Mouse (Mus musculus): ENCODE measurements around the gene Sorcs3. TPM values are rescaled to one million over a fixed set of nuclear protein-coding genes. Genes with fewer than 3 reads are reported as not detected.

The Sorcs3 gene
- total RNA-seq, 2 experiments from 2014 or later: not detected

DNA sequence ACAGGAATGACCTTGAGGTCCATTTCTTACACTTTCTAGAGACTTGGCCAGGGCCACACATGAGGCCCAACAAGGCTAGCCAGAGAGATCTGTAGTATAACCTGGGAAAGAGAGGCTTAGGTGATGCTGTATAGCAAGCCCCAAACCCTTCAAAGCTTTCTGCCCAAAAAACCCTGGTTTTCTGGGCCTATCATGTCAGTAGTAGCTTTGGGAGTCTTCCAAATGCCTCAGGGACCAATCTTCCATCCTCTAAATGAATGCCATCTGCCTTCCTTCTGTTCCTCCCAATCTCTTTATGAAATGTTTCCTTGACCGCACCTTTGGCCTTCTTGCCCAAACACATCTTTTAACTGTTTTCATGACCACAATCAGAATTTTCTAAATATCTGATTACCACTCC, 474.1 kb downstream of the Sorcs3 start:
- DNase-seq: no peak
- intact Hi-C loops (cut with DNase I): no loop called here

DNA sequence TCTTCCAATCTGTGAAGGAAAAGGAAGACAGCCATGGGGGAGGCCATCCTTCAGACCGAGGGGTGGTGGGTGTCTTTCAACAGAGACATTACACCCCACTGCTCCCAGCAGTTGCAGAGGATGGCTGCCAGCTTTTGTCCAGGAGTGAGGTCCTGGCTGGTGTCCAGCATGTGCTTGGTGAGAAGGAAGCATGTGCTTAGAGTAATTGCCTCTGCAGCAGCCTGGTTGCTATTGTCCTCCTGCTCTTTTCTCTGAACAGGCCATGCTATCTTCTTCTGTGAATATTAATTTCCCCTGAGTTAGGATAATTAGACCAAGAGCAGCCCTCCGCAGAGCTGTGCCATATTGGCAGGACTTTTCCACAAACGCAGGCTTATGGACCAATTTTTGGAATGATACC, 476.7 kb downstream of the Sorcs3 start:
- DNase-seq: no peak
- intact Hi-C loops (cut with DNase I): no loop called here

DNA sequence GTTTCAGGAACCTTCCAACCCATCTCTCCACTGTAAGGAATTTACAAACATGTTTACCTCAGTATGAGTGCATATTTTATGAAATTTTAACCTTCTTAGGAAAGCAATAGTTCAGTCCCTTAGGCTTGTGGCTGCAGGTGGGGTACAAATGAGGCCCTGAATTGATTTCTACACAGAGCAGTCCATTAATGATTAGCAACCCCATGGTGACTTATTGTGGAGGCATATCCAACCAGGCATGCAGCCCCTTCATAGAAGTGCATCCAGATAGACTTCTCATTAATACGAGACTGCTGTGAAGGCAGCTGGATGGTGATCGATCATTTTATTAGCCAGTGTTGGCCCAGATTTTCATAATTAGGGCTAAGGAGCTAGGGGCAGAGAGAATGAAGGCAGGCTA, 480.5 kb downstream of the Sorcs3 start:
- no peak for DNase-seq
- intact Hi-C loops (cut with DNase I): no loop called here

DNA sequence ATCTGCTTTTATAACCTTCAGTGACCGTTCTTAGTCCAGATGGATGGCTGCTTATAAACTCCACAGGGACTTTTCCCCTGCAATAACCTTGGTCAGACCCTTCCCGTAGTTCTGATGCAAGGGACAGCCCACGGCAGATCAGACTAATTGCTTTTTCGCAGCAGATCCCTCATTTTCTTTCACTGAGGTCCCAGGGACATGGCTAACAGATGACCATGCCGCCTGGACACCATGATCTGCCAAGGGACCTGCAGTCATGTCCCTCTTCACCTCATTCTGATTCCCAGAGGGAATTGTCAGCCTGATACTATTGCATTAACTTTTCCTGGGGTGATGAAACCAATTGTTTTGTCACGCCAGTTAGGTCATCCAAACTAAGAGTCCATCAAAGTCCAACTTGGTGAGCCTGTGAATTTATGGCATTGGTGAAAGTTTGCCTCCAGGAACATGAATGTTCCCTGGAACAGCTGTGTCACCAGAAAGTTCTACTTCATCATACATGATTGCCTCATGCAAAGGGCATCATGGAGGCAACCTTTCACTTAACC, 494.4 kb downstream of the Sorcs3 start:
- no peak for DNase-seq
- intact Hi-C loops (cut with DNase I): no loop called here

DNA sequence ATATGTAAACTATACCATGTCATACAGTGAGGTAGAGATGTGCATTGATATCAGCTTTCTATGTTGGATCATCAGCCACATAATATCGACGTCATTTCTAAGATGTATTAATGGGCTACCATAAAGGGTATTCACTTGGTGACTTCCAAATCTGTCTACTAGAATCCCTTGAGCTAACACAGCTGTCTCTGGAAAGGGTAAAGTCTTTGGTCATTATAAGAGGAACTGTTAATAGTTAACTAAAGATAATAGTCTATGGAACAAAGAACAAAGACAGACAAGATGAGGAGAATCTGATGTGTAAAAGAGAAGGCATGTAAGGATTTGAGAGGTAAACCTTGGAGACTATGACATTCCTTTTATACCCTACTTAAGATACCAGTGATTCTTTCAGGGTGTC, 497.9 kb downstream of the Sorcs3 start:
- no peak for DNase-seq
- intact Hi-C loops (cut with DNase I): no loop called here

DNA sequence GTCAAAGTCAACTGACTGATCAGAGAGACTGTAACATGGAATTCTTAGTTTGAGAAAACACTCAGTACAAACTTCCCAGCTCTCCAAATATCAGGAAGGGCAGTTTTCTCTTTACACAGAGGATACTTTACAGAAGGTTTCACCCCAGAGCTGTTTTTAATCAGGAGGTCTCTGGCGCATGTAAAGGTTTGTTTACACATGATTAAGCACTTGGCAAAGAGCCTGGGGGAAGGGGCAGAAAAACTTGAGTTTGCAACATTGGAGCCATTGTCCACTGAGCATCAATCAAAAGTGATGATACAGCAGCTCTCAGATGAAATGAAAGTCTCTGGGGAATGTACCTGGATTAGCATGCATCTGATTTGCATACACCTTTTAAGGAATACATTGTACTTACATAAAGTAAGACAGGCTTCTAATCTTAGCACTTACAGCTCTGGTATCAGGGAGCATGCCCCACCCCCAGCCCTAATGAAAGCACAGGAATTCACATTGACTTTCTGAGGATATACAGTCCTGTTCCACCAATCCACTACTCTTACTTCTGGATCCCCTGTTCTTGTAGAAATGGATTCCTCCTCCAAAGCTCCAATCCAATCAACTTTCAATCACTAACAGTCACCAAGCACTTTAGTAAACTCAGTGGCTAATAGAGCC, 500.6 kb downstream of the Sorcs3 start:
- DNase-seq: no peak
- intact Hi-C loops (cut with DNase I): no loop called here

DNA sequence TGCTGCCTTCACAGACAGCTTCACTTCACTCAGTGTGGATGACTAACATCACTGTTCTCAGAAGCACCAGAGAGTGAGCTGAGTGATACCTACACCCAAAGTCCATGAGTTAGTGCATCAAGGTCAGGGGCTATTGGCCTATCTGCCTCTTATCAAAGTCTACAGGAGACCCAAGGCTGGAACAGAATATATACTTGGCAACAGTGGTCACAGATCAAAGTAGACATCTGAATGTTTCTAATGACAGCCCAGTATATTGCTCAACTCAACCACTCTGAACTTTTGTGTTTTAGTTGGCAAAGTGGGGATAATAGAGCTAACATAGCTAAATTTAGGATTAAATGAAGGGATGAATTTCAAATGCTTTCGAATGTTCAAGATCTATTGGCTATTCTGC, 501.1 kb downstream of the Sorcs3 start:
- DNase-seq: no peak
- intact Hi-C loops (cut with DNase I): no loop called here

DNA sequence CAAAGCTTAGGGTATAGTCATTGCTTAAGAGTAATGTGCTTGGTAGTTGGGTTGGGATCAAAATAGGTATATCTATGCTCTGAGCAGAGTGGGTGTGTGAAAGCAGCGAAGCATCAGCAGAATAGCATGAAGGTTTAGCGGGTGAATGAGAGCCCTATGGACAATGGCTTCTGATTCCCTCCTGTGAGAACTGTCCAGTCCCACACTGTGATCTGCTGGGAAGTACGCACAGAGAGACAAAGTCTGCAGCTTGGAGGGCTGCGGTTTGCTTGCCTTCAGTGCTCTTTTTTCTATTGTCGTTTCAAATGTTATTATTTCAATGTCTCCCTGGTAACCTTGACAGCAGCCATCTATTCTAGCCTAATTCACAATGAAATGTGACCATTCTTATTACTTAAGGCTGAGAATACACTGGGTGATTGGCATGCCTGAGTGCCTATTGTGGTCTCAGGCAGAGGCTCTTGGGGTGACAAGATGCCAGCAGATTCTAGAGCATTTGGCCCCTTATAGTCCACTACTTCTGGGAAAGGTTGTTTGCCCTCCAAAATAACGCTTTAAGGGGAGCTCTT, 520.1 kb downstream of the Sorcs3 start:
- intact Hi-C loops (cut with DNase I): no loop called here

DNA sequence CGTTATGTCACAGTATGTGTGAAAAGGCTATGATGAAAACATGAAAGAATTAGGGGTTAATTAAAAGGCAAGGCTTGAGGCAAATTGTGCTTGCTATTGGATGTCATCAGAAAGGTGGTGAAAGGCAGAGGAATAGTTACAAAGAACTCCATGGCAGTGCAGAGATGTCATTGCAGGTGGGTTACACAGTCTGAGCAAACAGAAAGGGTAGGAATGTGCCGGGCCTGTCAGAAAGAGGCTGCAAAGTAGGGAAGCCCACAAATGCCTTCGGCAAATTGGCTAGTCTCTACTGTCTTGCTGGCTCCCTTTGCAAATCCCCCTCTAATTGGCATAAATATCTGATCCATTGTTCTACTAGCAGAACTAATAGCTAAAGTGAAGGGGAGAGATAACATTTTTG, 521.2 kb downstream of the Sorcs3 start:
- intact Hi-C loops (cut with DNase I): no loop called here
- DNase-seq: no peak

More for the DNA sequence above, 520.1 kb downstream of the Sorcs3 start:
- no peak for DNase-seq

DNA sequence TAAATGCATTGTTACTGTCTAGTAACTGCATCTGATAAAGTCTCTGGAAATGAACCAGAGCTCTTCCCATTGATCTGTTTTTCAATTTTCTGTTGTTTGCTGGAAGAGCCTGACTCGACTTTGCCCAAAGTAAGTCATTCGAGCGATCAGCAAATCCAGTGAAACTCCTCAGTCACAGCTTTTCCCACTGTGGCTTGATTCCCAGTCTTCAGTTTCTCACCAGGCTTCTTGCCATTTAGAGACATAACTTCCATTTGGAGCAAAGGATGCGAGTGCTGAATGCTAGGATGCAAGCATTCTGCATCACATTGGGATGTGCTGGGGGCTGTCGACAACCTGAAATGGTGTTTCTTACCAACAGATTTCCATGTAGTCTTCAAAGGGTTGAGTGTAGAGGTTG, 521.8 kb downstream of the Sorcs3 start:
- DNase-seq: no peak
- intact Hi-C loops (cut with DNase I): no loop called here

DNA sequence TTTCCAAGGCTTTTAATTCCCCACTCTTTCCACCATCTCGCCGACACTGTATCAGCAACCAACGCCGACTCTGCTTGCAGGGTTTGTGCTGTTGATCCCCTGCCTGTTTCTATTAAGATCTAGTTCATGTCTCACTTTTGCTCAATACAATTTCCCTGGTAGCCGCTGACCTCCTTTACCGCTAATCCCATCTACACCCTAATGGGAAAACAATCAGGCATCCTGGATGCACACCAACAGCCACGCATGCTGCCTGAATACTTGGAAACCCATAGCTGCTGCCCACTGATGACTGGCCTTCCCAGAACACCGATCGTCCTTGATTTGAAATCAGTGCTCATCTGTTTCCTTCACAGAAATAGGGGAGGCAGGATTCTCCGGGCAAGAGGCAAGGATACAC, 525.9 kb downstream of the Sorcs3 start:
- DNase-seq: no peak
- intact Hi-C loops (cut with DNase I): no loop called here

DNA sequence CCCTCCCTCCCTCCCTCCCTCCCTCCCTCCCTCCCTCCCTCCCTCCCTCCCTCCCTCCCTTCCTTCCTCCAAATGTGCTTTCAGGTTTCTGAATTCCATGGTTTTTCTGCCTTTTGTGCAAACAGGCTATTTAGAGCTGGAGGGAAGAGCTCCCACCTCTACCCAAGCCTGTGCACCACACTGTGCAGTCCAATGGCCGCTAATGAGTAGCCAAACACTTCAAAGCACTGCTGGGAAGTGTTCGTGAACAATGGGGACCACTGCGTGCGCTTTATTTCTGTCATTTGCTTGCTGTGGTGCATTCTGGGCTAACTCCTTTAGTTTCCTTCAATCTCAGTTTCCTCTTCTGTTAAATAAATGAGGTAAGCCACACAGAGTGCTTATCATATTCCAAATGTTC, 528.5 kb downstream of the Sorcs3 start:
- intact Hi-C loops (cut with DNase I): no loop called here

DNA sequence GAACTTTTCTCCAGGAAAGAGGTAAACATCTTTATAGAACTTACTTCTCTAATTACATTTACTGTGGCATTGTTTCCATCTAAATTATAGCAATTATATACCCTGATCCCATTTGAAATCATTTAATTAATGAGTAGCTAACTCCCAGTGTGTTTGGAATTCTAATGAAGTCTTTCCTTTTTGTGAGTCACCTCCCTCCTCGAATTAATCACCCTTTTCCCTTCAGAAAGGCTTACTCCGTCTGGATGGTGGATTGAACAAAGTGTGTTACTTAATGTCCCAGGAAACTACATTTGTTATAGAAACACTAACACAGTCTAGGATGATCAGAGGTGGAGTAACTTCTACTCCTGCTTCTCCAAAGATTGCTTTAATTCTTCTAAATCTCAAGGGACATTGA, 531.7 kb downstream of the Sorcs3 start:
- no peak for DNase-seq
- intact Hi-C loops (cut with DNase I): no loop called here

More for the DNA sequence above, 528.5 kb downstream of the Sorcs3 start:
- DNase-seq: no peak

DNA sequence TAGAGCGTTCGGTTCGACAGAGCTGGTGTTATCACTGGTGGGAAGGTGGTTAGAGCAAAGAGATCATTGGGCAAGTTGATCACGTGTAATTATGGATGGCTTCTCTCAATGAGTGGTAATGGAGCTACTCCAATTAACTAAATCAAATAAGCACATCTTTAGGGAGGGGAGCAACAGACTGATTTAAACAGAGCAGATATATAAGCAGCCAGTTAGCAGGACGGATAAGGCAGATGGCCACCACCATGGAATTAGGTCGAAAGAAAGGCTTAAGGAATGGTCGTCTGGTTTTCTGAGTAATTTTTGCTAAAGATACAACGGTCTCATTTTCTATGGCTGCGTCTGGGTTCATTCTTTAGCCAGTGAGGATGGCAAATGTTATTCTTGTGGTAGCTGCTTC, 549.3 kb downstream of the Sorcs3 start:
- intact Hi-C loops (cut with DNase I): no loop called here
- DNase-seq: no peak

DNA sequence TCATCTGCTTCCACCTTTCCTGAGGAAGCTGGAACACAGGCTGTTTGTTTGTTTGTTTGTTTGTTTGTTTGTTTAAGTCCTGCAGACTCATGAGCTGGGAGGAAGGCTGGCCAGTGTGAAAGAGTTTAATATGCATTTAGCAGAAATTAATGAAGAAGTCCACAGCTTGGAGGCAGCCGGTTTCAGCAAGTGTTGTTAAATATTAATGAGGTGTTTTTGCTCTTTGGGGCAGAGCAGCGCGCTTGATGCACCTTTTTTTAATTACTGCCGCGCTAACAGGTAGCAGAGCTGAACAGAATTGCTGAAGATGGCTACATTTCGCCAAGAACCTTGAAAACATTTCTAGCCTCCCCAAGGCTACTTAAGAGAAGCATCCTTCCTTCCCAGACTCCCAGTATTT, 551.0 kb downstream of the Sorcs3 start:
- intact Hi-C loops (cut with DNase I): no loop called here
- DNase-seq: no peak

DNA sequence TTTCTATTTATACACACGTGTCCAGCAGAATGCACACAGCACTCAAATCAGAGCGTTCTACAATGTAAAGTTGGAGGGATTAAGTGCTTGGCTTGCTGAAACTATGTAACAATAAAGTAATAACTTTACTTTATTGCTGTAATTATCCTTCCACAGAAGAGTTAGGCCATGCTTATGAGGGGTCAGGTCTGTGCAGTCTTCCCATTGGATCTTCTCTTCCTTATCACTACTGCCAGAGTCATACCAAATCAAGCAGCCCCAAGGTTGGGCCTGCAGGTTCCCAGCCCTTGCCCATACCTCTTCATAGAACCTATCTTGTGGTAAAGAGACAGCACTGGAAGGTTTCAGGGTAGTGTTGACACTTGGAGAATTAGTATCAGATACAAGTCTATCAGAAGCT, 560.7 kb downstream of the Sorcs3 start:
- intact Hi-C loops (cut with DNase I): no loop called here
- no peak for DNase-seq

DNA sequence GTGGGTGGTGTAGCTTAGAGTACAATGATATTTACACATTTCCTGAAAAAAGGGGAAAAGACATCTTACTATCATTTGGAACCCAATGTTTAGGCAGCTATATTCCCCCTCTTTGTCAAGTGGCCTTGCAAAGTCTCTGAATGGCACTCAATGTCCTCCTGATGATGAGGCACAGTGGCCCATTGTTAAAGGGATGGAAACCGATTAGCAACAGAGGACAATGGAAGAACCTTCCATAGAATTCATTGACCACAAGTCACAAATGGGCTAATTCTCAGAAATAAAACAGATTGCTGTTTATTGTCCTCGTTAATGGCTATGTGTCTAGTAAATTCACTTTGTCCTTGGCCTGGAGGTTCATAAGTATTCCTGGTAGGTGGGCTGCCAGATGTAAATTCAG, 565.7 kb downstream of the Sorcs3 start:
- intact Hi-C loops (cut with DNase I): no loop called here
- DNase-seq: no peak

DNA sequence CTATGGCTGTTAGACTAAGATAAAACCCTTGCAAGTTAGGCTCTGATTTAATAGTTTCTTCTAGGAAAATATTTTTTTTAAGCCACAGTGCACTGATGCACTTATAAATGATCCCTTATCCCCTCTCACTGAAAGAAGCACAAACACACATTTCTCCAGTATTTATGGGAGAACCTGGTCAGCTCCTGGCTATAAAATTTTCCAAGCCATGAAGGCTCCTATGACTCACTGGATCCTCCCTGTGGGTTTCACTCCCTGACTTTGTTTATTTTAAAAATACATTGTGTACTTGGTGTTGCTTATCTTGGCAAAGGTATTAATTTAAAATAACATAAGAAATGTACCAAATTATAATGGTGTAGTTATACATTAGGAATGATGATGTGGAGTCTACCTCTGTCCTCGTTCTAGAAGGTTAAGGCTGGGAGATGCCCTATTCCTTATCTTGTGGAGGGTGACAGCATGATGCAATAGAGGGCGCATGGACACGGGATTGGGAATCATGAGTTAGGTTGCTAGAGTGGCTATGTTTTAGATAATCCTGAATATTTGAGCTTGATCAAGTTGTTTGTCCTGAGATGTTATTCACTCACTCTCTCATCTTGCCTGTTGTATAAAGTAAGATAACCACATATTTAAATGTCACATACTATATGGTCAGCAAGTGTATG, 573.4 kb downstream of the Sorcs3 start:
- no peak for DNase-seq
- intact Hi-C loops (cut with DNase I): no loop called here

DNA sequence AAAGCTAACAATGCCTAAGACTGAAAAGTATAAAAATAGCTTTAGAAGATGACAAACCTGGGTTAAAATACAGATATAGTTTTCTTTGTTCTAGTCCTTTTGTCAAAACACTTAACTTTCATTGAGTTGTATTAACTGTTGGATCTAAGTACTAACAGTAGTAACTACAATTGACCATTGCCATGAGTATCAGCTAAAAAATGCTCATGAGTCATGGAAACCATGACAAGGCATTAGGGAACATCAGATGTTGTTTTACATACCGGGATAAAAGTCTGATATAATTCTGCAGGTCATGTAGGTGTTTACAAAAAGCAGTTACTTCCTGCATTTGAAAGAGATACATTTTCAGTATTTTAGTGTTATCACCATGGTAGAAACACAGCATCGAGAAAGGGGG, 575.0 kb downstream of the Sorcs3 start:
- intact Hi-C loops (cut with DNase I): no loop called here
- no peak for DNase-seq

DNA sequence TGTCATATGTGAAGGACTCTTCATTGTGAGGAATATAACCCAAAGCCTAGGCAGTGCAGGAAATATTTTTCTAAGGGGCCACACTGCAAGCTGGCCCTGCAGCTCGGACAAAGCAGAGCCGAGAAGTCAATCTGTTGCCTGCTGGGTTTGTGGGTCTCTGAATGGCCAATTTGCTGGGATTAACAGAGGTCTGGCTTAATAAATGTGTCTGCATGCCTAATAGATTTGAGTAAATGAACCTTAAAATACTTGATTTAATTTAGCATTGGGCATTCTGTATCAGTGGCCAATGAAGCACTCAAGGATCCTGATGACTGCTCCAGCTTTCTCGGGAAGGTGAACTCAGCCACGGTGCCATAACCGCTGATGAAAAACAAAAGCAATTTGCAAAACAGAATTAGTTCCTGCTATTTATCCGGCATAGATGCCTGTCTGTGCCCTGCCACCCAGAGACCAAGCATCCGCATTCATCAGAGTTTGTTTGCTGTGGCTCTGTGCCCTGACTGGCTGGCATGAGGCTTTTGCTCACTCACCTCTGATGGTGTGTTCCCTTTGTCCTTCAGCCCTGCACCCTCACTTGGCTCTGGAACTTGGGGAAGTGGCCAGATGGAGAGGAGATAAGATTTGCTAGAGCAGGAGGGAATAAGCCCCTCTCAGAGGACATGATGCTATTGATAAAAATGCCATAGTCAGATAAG, 576.3 kb downstream of the Sorcs3 start:
- no peak for DNase-seq
- intact Hi-C loops (cut with DNase I): no loop called here

DNA sequence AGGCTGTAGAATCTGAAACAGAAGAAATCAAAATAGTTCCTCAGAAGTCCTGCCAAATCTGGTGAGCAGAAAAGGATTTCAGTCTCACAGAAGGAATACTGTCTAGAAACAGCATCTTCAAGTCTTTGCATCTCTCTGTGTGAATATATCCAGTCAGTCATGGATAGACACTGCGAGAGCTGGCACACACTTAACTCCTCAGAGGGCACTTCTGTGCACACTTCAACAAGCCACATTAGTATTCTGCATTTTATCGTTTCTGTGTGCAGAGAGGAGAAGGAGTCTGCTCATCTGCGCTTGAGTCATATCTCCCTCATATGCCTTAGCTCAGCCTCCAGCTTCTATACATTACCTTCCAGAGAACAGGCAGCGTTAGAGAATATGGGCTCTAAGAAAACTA, 581.4 kb downstream of the Sorcs3 start:
- intact Hi-C loops (cut with DNase I): no loop called here
- DNase-seq: no peak

All from gastrocnemius, postnatal 36 days (tissue).